Mouse (Mus musculus): ENCODE measurements around the gene Dlx1. TPM values are rescaled to one million over a fixed set of nuclear protein-coding genes. Genes with fewer than 3 reads are reported as not detected.

Gene Dlx1
- total RNA-seq, 1 experiment from 2014 or later = 0.26 TPM

GRCm38 (mm10) chr2:71546640-71547071, 18.7 kb downstream of the Dlx1 start, which contains the start of gene Dlx2:
Gene Dlx2 (minus strand): TSS chr2:71546754.
- peak; percentile 52 for DNase-seq

- peak; percentile 86 for DNase-seq
Observed at GRCm38 (mm10) chr2:71547829-71548228, 19.9 kb downstream of the Dlx1 start.

GRCm38 (mm10) chr2:71550330-71550729, 22.4 kb downstream of the Dlx1 start:
- DNase-seq = no peak

GRCm38 (mm10) chr2:71551704-71552103, 23.8 kb downstream of the Dlx1 start:
- DNase-seq = no peak

- no peak for DNase-seq
Observed at GRCm38 (mm10) chr2:71556071-71556470, 28.2 kb downstream of the Dlx1 start.

- DNase-seq = no peak
Observed at GRCm38 (mm10) chr2:71566466-71566865, 38.6 kb downstream of the Dlx1 start.

GRCm38 (mm10) chr2:71573736-71574135, 45.8 kb downstream of the Dlx1 start:
- DNase-seq = no peak

GRCm38 (mm10) chr2:71577059-71577458, 49.1 kb downstream of the Dlx1 start:
- DNase-seq = no peak

- DNase-seq = peak; percentile 87
Observed at GRCm38 (mm10) chr2:71580632-71581466, 52.9 kb downstream of the Dlx1 start.

GRCm38 (mm10) chr2:71581488-71581887, 53.6 kb downstream of the Dlx1 start:
- no peak for DNase-seq

Other genes starting within 250 kb of the Dlx1 start
- gene Slc25a12, start 160.4 kb upstream of the Dlx1 start, total RNA-seq (2021) = 64.9 and 73.7 TPM in 2 replicates
- gene Hat1, start 139.2 kb upstream of the Dlx1 start, total RNA-seq (2021) = 37.7 and 40.1 TPM in 2 replicates
- 36.3 and 36.5 TPM in 2 replicates for gene Metap1d, start 74.8 kb upstream of the Dlx1 start, total RNA-seq (2021)
- gene Dlx2, start 18.6 kb downstream of the Dlx1 start, total RNA-seq (2021) = 0.19 and 0.22 TPM in 2 replicates
- gene Itga6, start 217.5 kb downstream of the Dlx1 start, total RNA-seq (2021) = 172 and 173 TPM in 2 replicates